Mouse (Mus musculus): Measurements from ENCODE around the gene Cyp2u1. TPM values are rescaled to one million over a fixed set of nuclear protein-coding genes. Genes with fewer than 3 reads are reported as not detected.

The Cyp2u1 gene
- polyA plus RNA-seq, 1 experiment = 10.4 TPM

DNA sequence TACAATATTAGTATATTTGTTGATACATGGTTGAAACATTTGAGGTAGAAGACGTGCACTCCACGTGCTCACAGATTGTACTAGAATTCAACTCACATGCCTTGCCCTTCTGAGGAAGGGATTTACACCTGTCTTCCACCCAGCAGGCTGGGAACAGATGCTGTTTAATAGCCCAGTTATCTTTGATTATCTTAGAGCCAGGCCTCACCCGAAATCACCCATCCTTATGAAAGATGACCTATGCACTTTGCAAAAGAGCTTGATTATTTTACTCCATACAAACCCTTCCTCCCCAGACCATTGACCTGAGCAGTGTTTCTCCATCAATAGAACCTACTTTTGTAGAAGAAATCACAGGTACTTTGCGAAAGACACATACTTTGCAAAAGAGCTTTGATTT, 7.5 kb upstream of the Cyp2u1 start:
- Histone ChIP-seq H3K27ac (ENCODE audit: insufficient read depth, low read length) (no peak overlapping the region), H3K4me3 (ENCODE audit: insufficient read depth, low read length) (no peak overlapping the region), H3K4me1 (ENCODE audit: control insufficient read depth, insufficient read depth, low read length) (no peaks in the 10 kb centered on the region)
- TF ChIP-seq POLR2A (IDR thresholded peaks at IDR 0.05; ENCODE audit: extremely low read depth, insufficient read depth, low read length) = no peak
- TF ChIP-seq CTCF (IDR thresholded peaks at IDR 0.05; ENCODE audit: extremely low read depth, insufficient read depth, low read length) = no peak

DNA sequence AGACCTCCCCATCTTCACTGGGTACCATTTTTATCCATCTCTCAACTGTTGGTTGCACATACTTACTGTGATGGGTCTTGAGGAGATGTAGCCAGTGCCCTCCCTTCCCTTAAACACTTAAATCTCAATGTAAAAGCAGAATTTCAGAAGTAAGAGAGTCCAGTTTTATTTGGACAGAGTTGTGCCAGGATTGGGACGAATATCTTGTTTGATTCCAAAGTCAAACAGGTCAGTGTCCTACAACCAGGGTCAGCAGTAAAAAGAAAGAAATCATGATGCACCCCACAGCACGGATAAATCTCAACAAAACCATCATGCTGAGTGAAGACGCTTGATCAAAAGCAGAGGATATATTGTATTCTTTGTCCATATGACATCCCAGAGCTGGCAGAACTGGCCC, 4.8 kb upstream of the Cyp2u1 start:
- Histone ChIP-seq H3K27ac (ENCODE audit: insufficient read depth, low read length) (no peak overlapping the region), H3K4me1 (ENCODE audit: control insufficient read depth, insufficient read depth, low read length) (no peaks in the 10 kb centered on the region), H3K4me3 (ENCODE audit: insufficient read depth, low read length) (no peak overlapping the region)
- TF ChIP-seq POLR2A (IDR thresholded peaks at IDR 0.05; ENCODE audit: extremely low read depth, insufficient read depth, low read length) (no peak), CTCF (IDR thresholded peaks at IDR 0.05; ENCODE audit: extremely low read depth, insufficient read depth, low read length) (no peak)

DNA sequence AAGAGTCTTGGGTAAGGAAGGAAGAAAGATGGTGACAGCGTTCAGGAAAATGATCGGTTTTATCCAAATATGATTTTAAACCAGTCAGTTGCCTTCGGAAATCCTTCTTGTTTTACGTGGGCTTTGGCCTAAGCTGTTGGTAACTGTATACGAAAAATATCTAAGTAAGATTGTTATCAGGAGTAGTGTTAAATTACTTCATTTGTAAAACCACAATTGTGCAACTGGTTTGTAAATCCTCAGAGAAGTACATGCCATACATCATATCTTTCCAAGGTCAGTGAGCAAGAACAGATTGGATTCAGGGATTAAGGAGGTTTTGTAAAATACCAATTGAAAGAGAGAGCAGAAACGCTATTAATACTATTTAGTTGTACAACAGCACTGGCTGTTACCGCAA, 3.2 kb upstream of the Cyp2u1 start:
- TF ChIP-seq POLR2A (IDR thresholded peaks at IDR 0.05; ENCODE audit: extremely low read depth, insufficient read depth, low read length) (no peak), CTCF (IDR thresholded peaks at IDR 0.05; ENCODE audit: extremely low read depth, insufficient read depth, low read length) (no peak)
- Histone ChIP-seq H3K4me3 (ENCODE audit: insufficient read depth, low read length) (no peak overlapping the region), H3K27ac (ENCODE audit: insufficient read depth, low read length) (no peak overlapping the region), H3K4me1 (ENCODE audit: control insufficient read depth, insufficient read depth, low read length) (peaks cover 2% of the 10 kb centered on the region; the same call in 1 of the 2 replicates)

DNA sequence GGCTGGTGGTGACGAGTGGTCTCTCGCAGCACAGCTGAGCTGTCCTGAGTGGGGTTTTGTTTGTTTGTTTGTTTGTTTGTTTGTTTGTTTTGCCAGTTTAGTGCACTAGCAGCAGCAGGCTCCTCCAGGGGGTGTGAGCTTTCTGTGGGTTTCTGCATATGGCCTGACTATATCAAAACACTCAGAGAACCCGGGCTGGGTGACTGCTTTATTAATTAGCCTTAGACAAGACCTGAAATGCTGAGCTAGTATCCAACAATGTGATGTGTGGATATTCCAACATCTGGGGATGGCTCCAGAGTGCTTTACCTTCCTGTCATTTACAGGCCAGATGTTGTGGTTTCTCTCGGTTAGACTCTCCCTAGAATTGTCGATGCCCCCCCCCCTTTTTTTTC, 290 bp upstream of the Cyp2u1 start:
- peak overlapping the region; percentile 90 for H3K4me3 ChIP-seq (ENCODE audit: insufficient read depth, low read length)
- H3K27ac ChIP-seq (ENCODE audit: insufficient read depth, low read length) = no peak overlapping the region
- TF ChIP-seq POLR2A (IDR thresholded peaks at IDR 0.05; ENCODE audit: extremely low read depth, insufficient read depth, low read length) (no peak), CTCF (IDR thresholded peaks at IDR 0.05; ENCODE audit: extremely low read depth, insufficient read depth, low read length) (no peak)
- H3K4me1 ChIP-seq (ENCODE audit: control insufficient read depth, insufficient read depth, low read length) = peaks cover 2% of the 10 kb centered on the region; the same call in 1 of the 2 replicates

DNA sequence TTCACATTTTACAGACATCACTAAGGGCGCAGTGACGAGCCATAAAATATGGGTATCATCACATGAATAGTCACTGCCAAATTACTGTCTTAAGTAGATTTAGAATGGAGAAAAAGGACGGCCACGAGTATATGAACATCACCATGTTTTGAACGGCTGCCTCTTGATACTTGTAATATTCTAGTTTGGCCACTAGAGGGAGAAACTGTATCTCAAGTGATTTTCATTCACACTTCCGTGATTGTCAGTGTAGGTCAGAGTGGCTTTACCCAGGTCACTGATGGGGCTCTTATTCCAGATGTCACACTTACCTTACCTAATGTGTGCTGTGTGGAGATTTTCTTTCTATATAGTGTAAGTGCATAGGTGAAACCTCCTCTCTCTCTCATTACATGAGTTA, 3.1 kb downstream of the Cyp2u1 start:
- Histone ChIP-seq H3K27ac (ENCODE audit: insufficient read depth, low read length) (no peak overlapping the region), H3K4me1 (ENCODE audit: control insufficient read depth, insufficient read depth, low read length) (peaks cover 2% of the 10 kb centered on the region), H3K4me3 (ENCODE audit: insufficient read depth, low read length) (no peak overlapping the region)
- TF ChIP-seq CTCF (IDR thresholded peaks at IDR 0.05; ENCODE audit: extremely low read depth, insufficient read depth, low read length) (peak; percentile 40; the same call in 1 of the 2 replicates), POLR2A (IDR thresholded peaks at IDR 0.05; ENCODE audit: extremely low read depth, insufficient read depth, low read length) (no peak)

DNA sequence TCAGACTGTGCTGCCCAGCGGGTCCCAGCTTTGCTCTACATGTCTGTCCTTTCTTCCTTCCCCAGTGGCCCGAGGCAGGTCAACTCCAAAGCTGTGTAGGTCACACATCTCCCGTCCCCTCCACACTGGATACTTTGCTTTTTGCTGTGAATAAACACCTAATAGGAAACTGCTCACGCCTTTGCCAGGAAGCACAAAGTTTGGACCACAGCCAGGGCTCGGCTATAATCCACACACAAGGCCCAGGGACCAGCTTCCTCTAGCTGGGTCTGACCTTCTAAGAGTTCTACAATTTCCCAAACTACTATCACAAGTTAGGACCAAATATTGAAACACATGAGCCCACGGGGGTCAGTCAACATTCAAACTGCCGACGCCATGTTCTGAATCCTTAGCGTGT, 3.9 kb downstream of the Cyp2u1 start:
- Histone ChIP-seq H3K4me3 (ENCODE audit: insufficient read depth, low read length) (no peak overlapping the region), H3K4me1 (ENCODE audit: control insufficient read depth, insufficient read depth, low read length) (peaks cover 2% of the 10 kb centered on the region), H3K27ac (ENCODE audit: insufficient read depth, low read length) (no peak overlapping the region)
- no peak for TF ChIP-seq CTCF (IDR thresholded peaks at IDR 0.05; ENCODE audit: extremely low read depth, insufficient read depth, low read length)
- no peak for TF ChIP-seq POLR2A (IDR thresholded peaks at IDR 0.05; ENCODE audit: extremely low read depth, insufficient read depth, low read length)

DNA sequence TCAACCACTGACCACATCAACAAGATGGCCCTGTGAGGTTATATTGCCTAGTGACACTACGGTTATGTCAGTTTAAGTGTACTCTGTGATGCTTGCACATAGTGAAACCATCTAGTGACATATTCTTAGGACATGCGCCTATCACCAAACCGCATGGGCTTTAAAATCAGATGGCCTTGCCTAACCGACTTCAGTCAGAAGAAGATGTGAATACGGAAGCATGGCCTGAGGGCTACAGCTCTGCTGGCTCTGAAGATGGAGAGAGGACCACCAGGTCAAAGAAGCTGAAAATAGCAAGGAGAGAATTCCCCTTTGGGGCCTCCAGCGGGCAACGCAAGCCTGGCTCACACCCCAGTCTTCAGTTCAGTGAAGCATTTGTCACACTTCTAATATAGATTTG, 6.1 kb downstream of the Cyp2u1 start:
- no peak overlapping the region for H3K27ac ChIP-seq (ENCODE audit: insufficient read depth, low read length)
- no peak overlapping the region for H3K4me3 ChIP-seq (ENCODE audit: insufficient read depth, low read length)
- no peak for TF ChIP-seq CTCF (IDR thresholded peaks at IDR 0.05; ENCODE audit: extremely low read depth, insufficient read depth, low read length)
- TF ChIP-seq POLR2A (IDR thresholded peaks at IDR 0.05; ENCODE audit: extremely low read depth, insufficient read depth, low read length) = no peak
- peaks cover 2% of the 10 kb centered on the region for H3K4me1 ChIP-seq (ENCODE audit: control insufficient read depth, insufficient read depth, low read length)

DNA sequence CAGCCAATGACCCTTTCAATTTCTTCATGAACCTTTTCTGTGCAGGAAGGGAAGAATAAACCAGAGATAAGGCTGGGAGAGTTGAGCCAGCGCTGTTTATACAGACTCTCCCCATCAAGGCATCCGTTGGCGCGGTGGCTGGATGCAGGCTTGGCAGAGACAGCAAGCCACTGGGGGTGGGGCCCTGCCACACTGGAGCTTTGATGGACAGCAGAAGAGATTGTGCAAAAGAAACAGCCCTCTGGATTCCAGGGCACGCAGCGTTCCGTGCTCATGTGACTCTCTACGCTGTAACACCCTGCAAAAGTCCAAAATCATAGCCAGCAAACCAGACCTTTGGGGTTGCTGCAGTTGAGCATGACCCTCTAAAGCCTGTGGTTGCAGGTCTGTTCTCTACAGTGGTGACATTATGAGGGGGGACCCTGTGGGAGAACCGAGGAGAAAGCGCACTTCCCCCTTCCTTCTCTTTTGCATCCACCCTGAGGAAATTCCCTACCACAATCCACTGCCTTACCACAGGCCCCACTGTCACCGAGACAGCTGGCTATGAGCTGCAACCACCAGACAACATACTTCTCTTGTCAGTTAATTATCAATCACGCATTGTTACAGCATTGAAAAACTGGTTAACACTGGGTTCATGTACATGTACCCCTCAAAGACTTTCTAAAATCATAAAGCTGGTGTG, 7.4 kb downstream of the Cyp2u1 start:
- no peak overlapping the region for H3K4me3 ChIP-seq (ENCODE audit: insufficient read depth, low read length)
- H3K27ac ChIP-seq (ENCODE audit: insufficient read depth, low read length) = no peak overlapping the region
- TF ChIP-seq CTCF (IDR thresholded peaks at IDR 0.05; ENCODE audit: extremely low read depth, insufficient read depth, low read length) (no peak), POLR2A (IDR thresholded peaks at IDR 0.05; ENCODE audit: extremely low read depth, insufficient read depth, low read length) (no peak)
- no peaks in the 10 kb centered on the region; the same call in 1 of the 2 replicates for H3K4me1 ChIP-seq (ENCODE audit: control insufficient read depth, insufficient read depth, low read length)

DNA sequence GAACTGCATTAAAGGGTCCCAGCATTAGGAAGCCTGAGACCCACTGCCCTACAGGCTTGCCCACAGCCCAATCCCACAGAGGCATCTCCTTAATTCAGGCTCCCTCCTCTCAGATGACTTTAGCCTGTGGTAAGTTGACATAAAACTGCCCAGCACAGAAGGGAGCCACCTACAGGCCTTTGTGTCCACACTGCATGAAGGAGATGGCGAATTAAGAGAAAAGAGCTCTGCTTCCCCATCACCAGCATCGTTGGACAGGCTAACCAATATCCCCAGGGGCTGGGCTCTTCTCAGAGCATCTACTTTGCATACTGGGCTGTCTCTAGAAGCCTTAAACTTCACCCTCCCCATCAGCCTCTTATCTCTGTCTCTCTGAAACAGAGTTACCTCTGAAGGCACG, 8.5 kb downstream of the Cyp2u1 start:
- TF ChIP-seq POLR2A (IDR thresholded peaks at IDR 0.05; ENCODE audit: extremely low read depth, insufficient read depth, low read length) (no peak), CTCF (IDR thresholded peaks at IDR 0.05; ENCODE audit: extremely low read depth, insufficient read depth, low read length) (no peak)
- no peak overlapping the region for H3K27ac ChIP-seq (ENCODE audit: insufficient read depth, low read length)
- H3K4me1 ChIP-seq (ENCODE audit: control insufficient read depth, insufficient read depth, low read length) = no peaks in the 10 kb centered on the region; the same call in 1 of the 2 replicates
- H3K4me3 ChIP-seq (ENCODE audit: insufficient read depth, low read length) = no peak overlapping the region

DNA sequence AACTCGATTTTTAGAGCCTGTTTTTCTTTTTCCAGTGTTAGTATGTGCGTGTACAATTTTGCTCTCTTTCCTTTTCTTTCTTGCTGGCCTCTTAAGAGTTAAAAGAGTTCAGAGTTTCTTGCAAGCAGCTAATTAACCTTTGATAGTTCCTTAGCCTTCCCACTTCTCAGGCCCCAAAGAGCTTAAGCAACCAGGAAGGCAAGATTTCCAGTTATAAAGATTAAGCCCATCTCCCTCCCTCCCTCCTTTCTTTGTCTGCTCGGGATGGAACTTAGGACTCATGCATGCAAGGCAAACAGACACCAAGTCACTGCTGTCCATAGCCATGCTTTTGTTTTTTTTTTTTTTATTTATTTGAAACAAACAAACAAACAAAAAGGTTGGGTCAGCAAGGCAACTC, 10.1 kb downstream of the Cyp2u1 start:
- TF ChIP-seq POLR2A (IDR thresholded peaks at IDR 0.05; ENCODE audit: extremely low read depth, insufficient read depth, low read length) (no peak), CTCF (IDR thresholded peaks at IDR 0.05; ENCODE audit: extremely low read depth, insufficient read depth, low read length) (no peak)
- Histone ChIP-seq H3K27ac (ENCODE audit: insufficient read depth, low read length) (no peak overlapping the region), H3K4me3 (ENCODE audit: insufficient read depth, low read length) (no peak overlapping the region), H3K4me1 (ENCODE audit: control insufficient read depth, insufficient read depth, low read length) (no peaks in the 10 kb centered on the region; the same call in 1 of the 2 replicates)
